Mouse (Mus musculus) Patski (cell line): Measurements from ENCODE around the gene Tmem44. TPM values are rescaled to one million over a fixed set of nuclear protein-coding genes. Genes with fewer than 3 reads are reported as not detected.

Experiments used
- ATAC-seq: fragments of 100-300 bp; one replicate; pipeline ENCODE4 v1.8.0; 2021
- CTCF ChIA-PET: fragments of 350-600 bp; sonication (Branson Sonifier 250); formaldehyde crosslinking; loops from one replicate; lab custom pipeline; 2022; ENCODE audit warnings: inconsistent platforms; lab: Charles Lee
- POLR2A ChIA-PET: fragments of 350-600 bp; sonication (Branson Sonifier 250); formaldehyde crosslinking; loops from one replicate; lab custom pipeline; 2022; ENCODE audit warnings: antibody characterized with exemption, inconsistent platforms; lab: Charles Lee
- DNase-seq: peaks from one replicate; pipeline ENCODE4 v3.0.0-alpha.2; 2011; ENCODE audit warnings: low read depth, low spot score
- H3K27me3 ChIP-seq: fragments of 371-371 bp; one replicate; pipeline ENCODE4 v1.5.1; 2021
- CTCF ChIP-seq: fragments of 100-300 bp; IDR thresholded peaks from one replicate; pipeline ENCODE4 v1.5.1; 2021
- in situ Hi-C: fragments of 300-500 bp; cut with MboI; formaldehyde crosslinking; loops from 3 replicates; pipeline ENCODE4 v1.11.1; 2018; ENCODE audit warnings: low pct_unique_long_range_greater_than_20kb, mixed read lengths
- polyA plus RNA-seq: library from polyadenylated mRNA; unstranded; gene quantifications from one replicate; pipeline ENCODE4 v1.2.3, GENCODE M21; 2021

Tmem44 gene
- polyA plus RNA-seq, 1 experiment from 2014 or later: 8.0 TPM

- no peak for TF ChIP-seq CTCF
- ChIA-PET CTCF (interaction anchor here (1.7 to 5.6 kb wide), 4 partner anchors 9 to 260 kb away, joined by 3 to 35 read pairs (median 8); no protein-coding TSS in a partner anchor), POLR2A (interaction anchor here (0.7 kb wide), 1 partner anchor 135 kb away, joined by 5 read pairs; no protein-coding TSS in a partner anchor)
- no peak for ATAC-seq
- no peak for DNase-seq
- in situ Hi-C loops: loop anchor here (5.0 to 10.0 kb wide), 3 partner anchors 133 to 776 kb away; no protein-coding TSS in a partner anchor
- H3K27me3 ChIP-seq: no peaks in the 10 kb centered on the region
Observed at GRCm38 (mm10) chr16:30510504-30511451, 39.9 kb downstream of the Tmem44 start.

GRCm38 (mm10) chr16:30510091-30510490 is 40.6 kb downstream of the Tmem44 start:
- POLR2A ChIA-PET: interaction anchor here (1.3 kb wide), 1 partner anchor 9 kb away, joined by 3 read pairs; no protein-coding TSS in a partner anchor
- DNase-seq (no peak), ATAC-seq (no peak)
- in situ Hi-C loops: loop anchor here (5.0 to 10.0 kb wide), 3 partner anchors 133 to 775 kb away; no protein-coding TSS in a partner anchor
- no peaks in the 10 kb centered on the region for H3K27me3 ChIP-seq
- no peak for TF ChIP-seq CTCF
- CTCF ChIA-PET: interaction anchor here (3.4 to 5.6 kb wide), 2 partner anchors 10 to 135 kb away, joined by 11 to 35 read pairs; no protein-coding TSS in a partner anchor

DNA sequence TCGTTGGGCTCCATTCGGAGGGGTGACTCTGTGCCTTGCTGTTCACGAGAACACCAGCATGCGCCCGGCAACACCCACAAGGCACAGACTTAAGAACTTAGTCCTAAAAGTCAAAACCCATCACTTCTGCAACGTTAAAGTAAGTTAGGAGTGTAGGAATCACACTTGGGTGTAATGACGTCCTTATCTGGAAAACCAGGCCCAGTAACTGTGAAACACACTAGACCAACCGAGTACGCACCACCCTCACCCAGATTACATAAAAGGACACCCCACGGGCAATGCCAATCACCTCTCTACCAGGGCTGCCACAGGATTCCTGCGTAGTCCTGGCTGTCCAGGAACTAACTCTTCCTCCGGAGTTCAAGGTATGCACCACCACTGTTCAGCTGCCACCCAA is 41.3 kb downstream of the Tmem44 start:
- ATAC-seq: no peak
- no peak for TF ChIP-seq CTCF
- in situ Hi-C loops: no loop called here
- ChIA-PET CTCF (interaction anchor here (3.4 to 5.6 kb wide), 2 partner anchors 10 to 134 kb away, joined by 11 to 35 read pairs; no protein-coding TSS in a partner anchor), POLR2A (interaction anchor here (1.3 kb wide), 1 partner anchor 10 kb away, joined by 3 read pairs; no protein-coding TSS in a partner anchor)
- no peaks in the 10 kb centered on the region for H3K27me3 ChIP-seq
- no peak for DNase-seq

DNA sequence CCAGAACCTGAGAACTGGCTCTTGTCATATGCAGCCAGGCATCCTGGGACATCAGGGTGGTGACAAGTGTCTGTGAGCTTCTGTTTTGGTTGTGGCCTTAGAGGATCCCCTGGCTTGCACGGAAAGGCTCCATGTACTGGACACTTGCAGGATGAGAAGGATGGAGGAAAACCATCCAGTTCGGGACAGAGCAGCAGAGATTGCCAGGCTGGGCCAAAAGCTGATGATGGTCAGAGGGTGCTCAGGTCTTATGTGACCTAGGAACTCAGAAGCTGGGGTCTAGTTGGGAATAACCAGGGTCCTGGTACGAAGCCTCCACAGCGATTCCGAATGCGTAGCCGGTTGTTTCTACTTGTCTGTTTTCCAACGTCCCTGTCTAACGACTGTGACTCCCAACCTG is 41.9 kb downstream of the Tmem44 start:
- CTCF ChIA-PET: interaction anchor here (3.4 to 5.6 kb wide), 2 partner anchors 11 to 133 kb away, joined by 11 to 35 read pairs; no protein-coding TSS in a partner anchor
- TF ChIP-seq CTCF: no peak
- H3K27me3 ChIP-seq: no peaks in the 10 kb centered on the region
- POLR2A ChIA-PET: interaction anchor here (1.3 kb wide), 1 partner anchor 10 kb away, joined by 3 read pairs; no protein-coding TSS in a partner anchor
- DNase-seq: no peak
- in situ Hi-C loops: no loop called here
- ATAC-seq: no peak

DNA sequence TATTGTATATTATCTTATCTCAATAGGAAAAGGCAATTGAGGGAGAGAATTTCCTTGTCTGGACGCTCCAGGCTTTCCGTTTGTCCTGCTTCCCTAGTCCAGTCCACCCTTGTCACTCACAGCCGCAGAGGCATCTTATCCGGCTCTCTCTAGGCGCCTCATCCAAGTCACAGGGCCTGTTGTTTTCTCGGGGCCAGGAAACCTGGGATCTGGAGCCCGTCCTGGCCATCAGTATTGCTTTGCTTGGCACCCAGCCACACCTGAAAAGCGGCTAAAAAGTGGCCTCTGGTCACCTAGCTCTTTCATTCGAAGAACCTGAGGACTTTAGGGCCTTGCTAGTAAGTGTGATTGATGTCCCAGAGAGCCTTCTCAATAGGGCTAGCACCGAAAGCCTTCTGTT is 43.5 kb downstream of the Tmem44 start:
- no peak for TF ChIP-seq CTCF
- ATAC-seq (no peak), DNase-seq (no peak)
- POLR2A ChIA-PET: interaction anchor here (0.5 to 1.1 kb wide), 2 partner anchors 13 to 373 kb away, joined by 3 read pairs; no protein-coding TSS in a partner anchor
- CTCF ChIA-PET: interaction anchor here (1.2 to 5.6 kb wide), 2 partner anchors 10 to 13 kb away, joined by 3 to 35 read pairs; no protein-coding TSS in a partner anchor
- in situ Hi-C loops: no loop called here
- no peaks in the 10 kb centered on the region for H3K27me3 ChIP-seq

- POLR2A ChIA-PET: interaction anchor here (2.4 kb wide), 1 partner anchor 9 kb away, joined by 6 read pairs; no protein-coding TSS in a partner anchor
Observed at GRCm38 (mm10) chr16:30505311-30506031, 45.2 kb downstream of the Tmem44 start.

GRCm38 (mm10) chr16:30504856-30505255 is 45.8 kb downstream of the Tmem44 start:
- CTCF ChIA-PET: interaction anchor here (0.6 to 2.5 kb wide), 14 partner anchors 8 to 253 kb away, joined by 3 to 16 read pairs (median 4); no protein-coding TSS in a partner anchor
- no peak for TF ChIP-seq CTCF
- ATAC-seq (no peak), DNase-seq (no peak)
- POLR2A ChIA-PET: interaction anchor here (0.8 to 2.4 kb wide), 3 partner anchors 9 to 130 kb away, joined by 3 to 6 read pairs (median 3); no protein-coding TSS in a partner anchor
- no peaks in the 10 kb centered on the region for H3K27me3 ChIP-seq
- in situ Hi-C loops: no loop called here

More at GRCm38 (mm10) chr16:30505311-30506031, 45.2 kb downstream of the Tmem44 start:
- DNase-seq: no peak
- no peak for ATAC-seq
- in situ Hi-C loops: no loop called here
- CTCF ChIA-PET: interaction anchor here (1.2 to 2.5 kb wide), 4 partner anchors 15 to 132 kb away, joined by 3 to 16 read pairs (median 6); no protein-coding TSS in a partner anchor
- no peaks in the 10 kb centered on the region for H3K27me3 ChIP-seq
- no peak for TF ChIP-seq CTCF

- CTCF ChIA-PET: interaction anchor here (0.6 to 2.5 kb wide), 17 partner anchors 9 to 252 kb away, joined by 3 to 16 read pairs (median 3); no protein-coding TSS in a partner anchor
- in situ Hi-C loops: no loop called here
- ATAC-seq: peak; percentile 54
- TF ChIP-seq CTCF: no peak
- DNase-seq: no peak
- H3K27me3 ChIP-seq: no peaks in the 10 kb centered on the region
- POLR2A ChIA-PET: interaction anchor here (1.0 to 2.4 kb wide), 4 partner anchors 10 to 129 kb away, joined by 3 to 6 read pairs (median 4); no protein-coding TSS in a partner anchor
Observed at GRCm38 (mm10) chr16:30503958-30504357, 46.7 kb downstream of the Tmem44 start.

DNA sequence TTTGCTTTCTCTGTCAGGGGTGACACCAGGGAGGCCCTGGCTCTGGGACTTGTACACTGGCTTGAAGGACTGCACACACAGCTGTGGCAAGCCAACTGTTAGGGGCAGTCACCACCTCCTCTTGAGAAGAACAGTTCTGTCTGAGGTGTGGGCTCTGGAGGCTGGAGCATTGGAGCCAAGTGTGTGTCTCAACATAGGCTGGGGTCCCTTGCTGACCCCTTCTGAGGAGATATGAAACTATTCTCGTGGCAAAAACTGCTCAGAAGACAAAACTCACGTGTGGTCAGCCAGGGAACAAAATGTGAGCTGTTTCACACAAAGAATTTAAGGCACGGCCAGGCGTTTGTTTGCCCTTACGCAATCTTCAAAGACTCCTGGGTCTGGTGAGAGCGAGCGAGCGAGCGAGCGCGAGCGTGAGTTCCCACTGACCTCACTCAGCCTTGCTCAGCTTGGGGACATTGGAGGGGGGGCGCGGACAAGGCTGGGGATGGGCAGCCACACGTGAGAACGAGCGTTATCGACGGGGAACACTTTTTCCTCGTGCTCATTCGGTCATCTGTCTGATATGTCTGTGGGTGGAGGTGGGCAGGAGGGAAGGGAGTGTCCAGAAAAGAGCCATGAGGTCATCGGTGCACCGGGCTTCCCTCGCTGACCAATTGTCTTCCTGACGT is 48.3 kb downstream of the Tmem44 start:
- CTCF ChIA-PET: interaction anchor here (0.9 kb wide), 1 partner anchor 15 kb away, joined by 3 read pairs; no protein-coding TSS in a partner anchor
- no peaks in the 10 kb centered on the region for H3K27me3 ChIP-seq
- peak; percentile 57 for ATAC-seq
- no peak for DNase-seq
- POLR2A ChIA-PET: interaction anchor here (0.6 to 1.6 kb wide), 3 partner anchors 10 to 113 kb away, joined by 3 to 4 read pairs (median 3); no protein-coding TSS in a partner anchor
- in situ Hi-C loops: no loop called here
- no peak for TF ChIP-seq CTCF
